Mouse (Mus musculus) liver, postnatal 0 days (tissue): ENCODE measurements around the gene Coro1a. TPM values are rescaled to one million over a fixed set of nuclear protein-coding genes. Genes with fewer than 3 reads are reported as not detected.

Source experiments
- ATAC-seq: fragments of 200-750 bp; cut with Nextera tagmentation; 2 replicates; pipeline ENCODE4 v1.8.0; 2017; ENCODE audit warnings: mild to moderate bottlenecking, moderate library complexity
- DNase-seq: peaks from one replicate; pipeline ENCODE4 v3.0.0-alpha.2; 2016
- H3K27ac ChIP-seq: fragments of 300-500 bp; sonication (generic); 2 replicates; pipeline ENCODE4 v1.5.1; 2014; ENCODE audit warnings: antibody characterized with exemption, moderate library complexity, mild to moderate bottlenecking, low read depth
- H3K27me3 ChIP-seq: fragments of 300-500 bp; sonication (generic); 2 replicates; pipeline ENCODE4 v1.6.1; 2014; ENCODE audit warnings: low read length, control low read depth, mixed read lengths; ENCODE audit not compliant: insufficient read depth
- H3K36me3 ChIP-seq: fragments of 300-500 bp; sonication (generic); replicated peaks from 2 replicates; pipeline ENCODE4 v1.6.1; 2014; ENCODE audit warnings: mild to moderate bottlenecking, control low read depth, low read length, moderate library complexity, mixed read lengths; ENCODE audit not compliant: insufficient read depth
- H3K4me1 ChIP-seq: fragments of 300-500 bp; sonication (generic); 2 replicates; pipeline ENCODE4 v1.6.1; 2014; ENCODE audit warnings: antibody characterized with exemption, mild to moderate bottlenecking, control low read depth; ENCODE audit not compliant: insufficient read depth
- H3K4me2 ChIP-seq: fragments of 300-500 bp; sonication (generic); 2 replicates; pipeline ENCODE4 v1.6.1; 2014; ENCODE audit warnings: low read depth, mild to moderate bottlenecking, low read length, moderate library complexity, mixed read lengths
- H3K4me3 ChIP-seq: fragments of 300-500 bp; sonication (generic); 2 replicates; pipeline ENCODE4 v1.5.1; 2014; ENCODE audit warnings: low read depth, low read length
- H3K9ac ChIP-seq: fragments of 300-500 bp; sonication (generic); replicated peaks from 2 replicates; pipeline ENCODE4 v1.6.1; 2014; ENCODE audit warnings: mild to moderate bottlenecking, moderate library complexity
- H3K9me3 ChIP-seq: fragments of 300-500 bp; sonication (generic); 2 replicates; pipeline ENCODE4 v1.6.1; 2016; ENCODE audit warnings: mild to moderate bottlenecking, control low read depth, low read length, mixed read lengths
- CTCF ChIP-seq: sonication (generic); IDR thresholded peaks from 2 replicates; pipeline ENCODE4 v1.5.1; 2016; ENCODE audit warnings: antibody characterized with exemption, low read depth
- EP300 ChIP-seq: IDR thresholded peaks from 2 replicates; pipeline ENCODE4 v1.6.1; 2016; ENCODE audit warnings: antibody characterized with exemption, low read depth, mild to moderate bottlenecking
- WGBS: fragments of 180-500 bp; shearing (Covaris S2); extraction: QIAGEN DNeasy Blood & Tissue Kit; methylation state at CpG from one replicate; pipeline ENCODE4 v1.1.7; 2014; ENCODE audit not compliant: insufficient replicate concordance; 5-methylcytosine and 5-hydroxymethylcytosine counted together
- polyA plus RNA-seq: library from polyadenylated mRNA; unstranded; fragments of >200 nt; fragmentation: Nextera tagmentation; extraction: Ambion mirVana; gene quantifications from 2 replicates; pipeline ENCODE4 v1.2.1, GENCODE M21; 2015

Coro1a gene
- polyA plus RNA-seq, 1 experiment from 2014 or later = 130 TPM

GRCm38 (mm10) chr7:126702861-126703756 lies 4.5 kb downstream of the Coro1a start:
- TF ChIP-seq CTCF (no peak), EP300 (no peak)
- H3K36me3 ChIP-seq = peaks cover 15% of the 10 kb centered on the region
- peaks cover 3% of the 10 kb centered on the region for H3K27me3 ChIP-seq
- peak overlapping the region; percentile 70 for H3K4me2 ChIP-seq
- WGBS = 38% methylated on average over 12 of the region's 12 CpGs
- H3K4me3 ChIP-seq = peak overlapping the region; percentile 56
- H3K4me1 ChIP-seq = peaks cover 11% of the 10 kb centered on the region
- peak overlapping the region; percentile 38 for H3K9ac ChIP-seq
- H3K27ac ChIP-seq = peak overlapping the region; percentile 91
- H3K9me3 ChIP-seq = no peaks in the 10 kb centered on the region
- ATAC-seq = no peak
- peak; percentile 41 for DNase-seq

DNA sequence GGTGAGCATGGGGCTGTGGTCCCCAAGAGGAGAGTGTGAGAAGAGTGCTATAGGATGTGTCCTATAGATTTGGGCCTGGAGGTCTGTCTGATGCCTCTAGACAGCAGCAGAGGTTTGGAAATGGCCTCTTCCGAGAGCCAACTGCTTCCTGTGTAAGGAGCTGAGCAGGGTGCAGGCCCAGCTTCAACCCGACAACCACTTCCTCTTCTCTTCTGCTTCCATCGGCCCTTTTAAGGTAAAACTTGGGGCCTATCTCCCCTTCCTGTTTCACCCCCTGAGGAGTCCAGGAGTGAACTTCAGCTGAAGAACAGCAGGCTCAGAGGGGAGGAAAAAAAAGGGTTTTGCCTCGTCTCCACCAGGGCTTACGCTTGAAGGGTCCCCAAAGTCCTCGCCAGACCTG lies 5.2 kb downstream of the Coro1a start:
- peak; percentile 8; the same call in 1 of the 2 replicates for ATAC-seq
- H3K4me2 ChIP-seq = peak overlapping the region; percentile 70
- peaks cover 3% of the 10 kb centered on the region for H3K27me3 ChIP-seq
- peak overlapping the region; percentile 56 for H3K4me3 ChIP-seq
- H3K9me3 ChIP-seq = no peaks in the 10 kb centered on the region
- H3K27ac ChIP-seq = peak overlapping the region; percentile 91
- H3K36me3 ChIP-seq = peaks cover 16% of the 10 kb centered on the region
- WGBS = 42% methylated on average over 6 of the region's 6 CpGs
- no peak for TF ChIP-seq EP300
- TF ChIP-seq CTCF = no peak
- peak; percentile 43 for DNase-seq
- H3K9ac ChIP-seq = peak overlapping the region; percentile 38
- H3K4me1 ChIP-seq = peaks cover 11% of the 10 kb centered on the region

GRCm38 (mm10) chr7:126701559-126702357 lies 5.8 kb downstream of the Coro1a start:
- H3K36me3 ChIP-seq = peaks cover 16% of the 10 kb centered on the region
- TF ChIP-seq EP300 (no peak), CTCF (no peak)
- H3K27ac ChIP-seq = peak overlapping the region; percentile 91
- H3K4me3 ChIP-seq = peak overlapping the region; percentile 56
- H3K9me3 ChIP-seq = no peaks in the 10 kb centered on the region
- peaks cover 11% of the 10 kb centered on the region for H3K4me1 ChIP-seq
- peaks cover 3% of the 10 kb centered on the region for H3K27me3 ChIP-seq
- peak overlapping the region; percentile 70 for H3K4me2 ChIP-seq
- H3K9ac ChIP-seq = peak overlapping the region; percentile 38
- no peak for DNase-seq
- 0 out of 2 replicates have a peak, but pooled peaks have one; percentile 1 for ATAC-seq
- WGBS = 44% methylated on average over 24 of the region's 24 CpGs

- Histone ChIP-seq H3K4me3 (peak overlapping the region; percentile 56), H3K27ac (peak overlapping the region; percentile 91; the same call in 1 of the 2 replicates), H3K36me3 (peaks cover 16% of the 10 kb centered on the region), H3K27me3 (peaks cover 3% of the 10 kb centered on the region), H3K9me3 (no peaks in the 10 kb centered on the region), H3K4me2 (peak overlapping the region; percentile 70), H3K9ac (peak overlapping the region; percentile 28), H3K4me1 (peaks cover 15% of the 10 kb centered on the region)
- TF ChIP-seq EP300 (no peak), CTCF (peak; percentile 97)
- peak; percentile 54 for ATAC-seq
- DNase-seq = peak; percentile 94
- 2% methylated on average over 11 of the region's 11 CpGs for WGBS
Measured at GRCm38 (mm10) chr7:126701070-126701469, 6.5 kb downstream of the Coro1a start.

- H3K36me3 ChIP-seq = peaks cover 16% of the 10 kb centered on the region
- peaks cover 3% of the 10 kb centered on the region for H3K27me3 ChIP-seq
- 82% methylated on average over 25 of the region's 25 CpGs for WGBS
- H3K9ac ChIP-seq = no peak overlapping the region
- H3K4me2 ChIP-seq = peak overlapping the region; percentile 70
- DNase-seq (no peak), ATAC-seq (no peak)
- H3K9me3 ChIP-seq = no peaks in the 10 kb centered on the region
- no peak overlapping the region for H3K4me3 ChIP-seq
- H3K4me1 ChIP-seq = peaks cover 15% of the 10 kb centered on the region
- H3K27ac ChIP-seq = no peak overlapping the region
- TF ChIP-seq EP300 = no peak
- TF ChIP-seq CTCF = no peak
Measured at GRCm38 (mm10) chr7:126700063-126701015, 7.2 kb downstream of the Coro1a start.
